Mouse (Mus musculus) natural killer cell, adult 2 months (primary cell): ENCODE measurements around the gene Tmco1.

ENCODE experiments used
- DNase-seq, 2 experiments: peaks; one replicate each; pipeline ENCODE4 v3.0.0; 2022; ENCODE audit warnings: low spot score in 2 of 2

The Tmco1 gene

DNA sequence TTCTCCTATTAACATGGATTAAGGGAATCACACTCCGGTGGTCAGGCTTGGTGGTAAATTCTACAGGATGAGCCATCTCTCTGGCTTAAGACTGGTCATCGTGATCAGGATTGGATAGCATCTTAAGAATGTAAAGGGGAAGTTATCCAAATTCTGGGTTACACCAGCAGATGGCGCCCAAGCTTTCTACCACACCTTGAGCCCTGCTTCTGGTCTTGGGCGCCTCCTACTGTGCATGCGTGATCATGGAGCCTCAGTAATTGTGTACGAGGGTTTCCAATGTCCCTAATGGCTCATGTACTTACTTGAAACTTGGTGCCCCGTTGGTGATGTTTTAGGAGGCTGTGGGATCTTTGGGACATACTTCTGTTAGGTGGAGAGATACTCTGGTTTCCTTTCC, 61.7 kb downstream of the Tmco1 start:
- peak; percentile 81 to 89 for DNase-seq

GRCm38 (mm10) chr1:167372739-167373138, 64.6 kb downstream of the Tmco1 start:
- no peak for DNase-seq

DNA sequence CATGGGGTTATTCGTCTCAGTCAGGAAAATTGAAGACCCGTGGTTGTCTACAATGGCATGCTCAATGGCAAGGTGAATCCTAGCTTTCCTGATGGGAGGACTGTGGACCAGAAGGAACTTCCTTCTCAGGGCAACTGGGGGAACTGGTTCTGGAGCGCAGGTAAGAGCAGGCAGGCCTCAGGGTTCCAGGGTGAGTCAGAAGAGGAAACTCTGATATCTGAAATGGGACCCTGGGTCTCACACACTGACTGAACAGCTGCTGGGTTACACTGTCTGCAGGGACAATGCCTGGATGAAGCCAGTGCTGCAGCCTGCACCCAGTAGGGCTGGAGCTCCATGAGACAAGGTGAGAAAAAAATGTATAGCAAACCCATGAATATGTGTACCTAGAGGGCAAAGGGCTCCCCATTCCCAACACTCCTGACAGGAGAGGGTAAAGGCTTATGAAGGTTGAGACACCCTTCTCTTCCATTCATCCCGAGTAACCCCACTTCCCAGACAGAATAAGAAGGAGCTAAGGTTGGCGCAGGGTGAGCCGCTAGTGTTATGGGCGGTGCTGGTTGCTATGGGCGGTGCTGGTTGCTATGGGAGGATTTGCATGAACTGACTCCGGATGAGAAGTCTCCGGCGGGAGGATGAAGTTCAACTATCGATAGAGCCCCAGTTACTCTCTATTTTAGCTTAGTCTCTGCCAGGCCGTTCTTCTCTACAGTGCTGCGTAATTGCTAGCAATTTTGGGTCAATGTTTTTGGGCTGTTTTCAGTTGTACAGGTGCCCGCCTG, 66.0 kb downstream of the Tmco1 start:
- peak; percentile 13 to 70 for DNase-seq

- DNase-seq: no peak
These were observed 66.8 kb downstream of the Tmco1 start for GRCm38 (mm10) chr1:167374942-167375341.

DNA sequence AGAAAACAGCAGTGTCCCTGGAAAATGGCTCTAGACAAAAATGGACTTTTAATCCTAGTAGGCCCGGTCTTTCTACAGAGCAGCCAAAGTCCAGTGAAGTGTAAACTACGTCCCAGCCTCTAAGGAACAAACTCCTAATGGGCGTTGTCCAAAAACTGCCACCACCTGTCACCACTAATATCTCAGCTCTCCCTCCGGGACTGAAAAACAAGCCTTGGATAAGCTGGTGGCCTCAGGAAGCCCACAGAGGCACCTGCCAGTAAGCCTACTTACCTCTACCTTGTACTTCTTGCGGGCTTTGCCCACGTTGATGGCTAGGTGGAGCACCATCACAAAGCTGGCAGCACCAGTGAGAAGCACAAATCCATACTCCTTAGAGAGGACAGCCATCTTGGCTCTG, 69.8 kb downstream of the Tmco1 start:
- no peak for DNase-seq

GRCm38 (mm10) chr1:167379751-167380150, 71.6 kb downstream of the Tmco1 start:
- DNase-seq: no peak

DNA sequence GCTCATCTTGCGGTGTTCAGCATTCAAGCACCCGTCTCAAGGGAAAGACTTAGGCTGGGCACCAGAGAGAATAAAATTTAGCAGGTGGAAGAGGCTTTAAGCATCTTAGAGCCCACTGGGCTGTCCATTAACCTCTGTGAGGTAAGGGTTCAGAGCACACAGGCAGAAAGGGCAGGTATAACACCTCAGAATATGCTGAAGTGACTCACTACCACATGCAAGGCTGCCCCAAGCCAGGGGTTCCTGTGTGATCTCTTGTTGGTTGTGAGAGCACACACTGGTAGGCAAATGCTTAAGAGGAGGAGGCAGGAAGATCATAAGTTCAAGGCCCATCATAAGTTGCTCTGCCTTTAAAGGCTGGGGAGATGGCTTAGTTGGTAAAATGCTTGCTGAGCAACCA, 72.0 kb downstream of the Tmco1 start:
- no peak for DNase-seq

- no peak for DNase-seq
These were observed 73.2 kb downstream of the Tmco1 start for GRCm38 (mm10) chr1:167381050-167382015.

DNA sequence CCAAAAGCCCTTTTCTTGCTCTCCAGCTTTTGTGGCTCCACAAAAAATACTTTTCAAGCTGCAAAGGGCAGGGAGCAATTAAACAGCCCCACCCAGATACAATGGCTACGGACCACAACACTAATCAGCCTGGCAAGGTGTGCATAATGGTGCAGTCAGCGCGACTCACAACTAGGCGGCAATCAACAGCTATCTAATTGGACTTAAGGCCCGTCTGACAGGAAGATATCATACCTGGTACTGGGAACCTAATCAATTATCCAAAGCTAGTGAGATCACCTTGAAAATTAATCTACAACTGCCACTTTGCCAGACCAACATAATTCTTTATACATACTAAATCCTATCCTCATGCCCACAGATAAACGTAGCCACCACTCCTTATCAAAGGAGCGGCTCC, 74.1 kb downstream of the Tmco1 start:
- no peak for DNase-seq

DNA sequence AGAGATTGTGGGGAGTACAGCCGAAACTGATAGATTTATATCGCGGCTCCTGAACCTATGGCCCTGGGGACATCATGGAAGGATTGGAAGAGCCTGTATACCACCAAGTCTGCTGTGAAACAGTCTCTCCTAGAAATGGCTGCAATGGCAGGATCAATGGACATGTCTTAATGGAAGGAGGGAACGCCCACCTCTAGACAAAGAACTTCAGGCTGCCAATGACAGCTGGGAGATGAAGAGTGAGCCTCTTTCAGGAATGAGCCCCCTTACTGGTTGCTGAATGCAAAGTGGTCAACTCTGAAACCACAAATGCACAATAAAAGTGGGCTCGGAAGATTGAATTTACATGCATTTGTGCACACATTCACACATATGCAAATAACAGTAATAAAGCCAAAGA, 74.6 kb downstream of the Tmco1 start:
- no peak for DNase-seq

DNA sequence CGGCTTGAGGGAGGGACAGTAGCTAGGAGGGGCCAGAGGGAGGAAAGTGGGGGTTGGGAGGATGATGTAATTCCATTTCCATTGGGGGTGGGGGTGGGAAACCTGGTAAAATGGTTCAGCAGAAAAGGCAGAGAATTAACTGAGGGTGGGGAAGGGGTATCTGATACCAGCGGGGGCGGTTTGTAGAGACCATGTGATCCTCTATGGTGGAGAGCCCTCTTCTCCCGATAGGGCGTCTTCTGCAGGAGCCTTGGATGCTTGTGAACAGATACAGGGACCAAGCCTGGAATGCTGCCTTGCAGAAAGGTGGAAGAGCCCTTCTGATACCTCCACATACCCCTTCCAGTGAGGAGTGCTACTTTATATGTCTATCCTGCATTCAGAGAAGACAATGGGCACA, 75.0 kb downstream of the Tmco1 start:
- no peak for DNase-seq
